Mouse (Mus musculus) cerebellum, adult 11 months (tissue): Measurements from ENCODE around the gene Tm6sf1.
"Not testable (repeated sequence)": the region's sequence is repeated elsewhere in the genome, so short reads cannot be mapped to it uniquely, and the experiment has no call there.

Experiments
- DNase-seq: peaks from one replicate; pipeline ENCODE4 v3.0.0; 2022

Gene Tm6sf1

DNA sequence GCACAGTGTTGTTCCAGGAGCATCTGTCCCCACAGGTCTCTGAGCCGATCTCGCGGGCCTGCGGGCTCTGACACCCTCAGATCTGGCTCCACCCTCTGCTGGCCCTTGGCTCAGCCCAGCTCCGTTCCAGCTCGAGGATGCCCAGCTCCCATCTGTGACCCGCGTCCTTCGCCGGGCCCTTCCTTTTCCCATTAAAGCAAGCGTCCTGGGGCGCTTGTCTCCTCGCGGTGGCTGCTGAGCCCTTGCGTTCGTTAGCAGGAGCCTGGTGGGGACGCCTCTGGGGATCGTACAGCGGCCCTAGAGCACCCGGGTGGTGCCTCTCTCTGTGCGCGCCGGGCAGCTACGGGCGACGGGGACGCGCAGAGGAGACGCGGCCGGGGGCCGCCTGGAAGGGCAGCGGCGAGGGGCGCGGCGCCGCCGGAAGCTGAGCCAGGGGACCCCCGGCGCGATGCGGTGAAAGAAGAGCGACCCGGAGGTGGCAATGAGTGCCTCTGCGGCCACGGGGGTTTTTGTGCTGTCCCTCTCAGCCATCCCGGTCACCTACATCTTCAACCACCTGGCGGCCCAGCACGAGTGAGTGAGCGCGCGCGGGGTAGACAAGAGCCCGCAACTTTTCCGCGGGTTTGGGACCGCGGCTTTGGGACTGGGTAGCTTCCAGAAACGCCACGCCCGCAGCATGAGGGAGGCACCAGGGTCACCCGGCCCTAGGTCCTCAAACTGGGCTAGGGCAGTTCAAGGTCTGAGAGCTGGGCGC is at the start of gene Tm6sf1:
Gene Tm6sf1, plus strand, starts transcription at position 34 of the 754 bp plus-strand sequence.
- DNase-seq, result no peak

DNA sequence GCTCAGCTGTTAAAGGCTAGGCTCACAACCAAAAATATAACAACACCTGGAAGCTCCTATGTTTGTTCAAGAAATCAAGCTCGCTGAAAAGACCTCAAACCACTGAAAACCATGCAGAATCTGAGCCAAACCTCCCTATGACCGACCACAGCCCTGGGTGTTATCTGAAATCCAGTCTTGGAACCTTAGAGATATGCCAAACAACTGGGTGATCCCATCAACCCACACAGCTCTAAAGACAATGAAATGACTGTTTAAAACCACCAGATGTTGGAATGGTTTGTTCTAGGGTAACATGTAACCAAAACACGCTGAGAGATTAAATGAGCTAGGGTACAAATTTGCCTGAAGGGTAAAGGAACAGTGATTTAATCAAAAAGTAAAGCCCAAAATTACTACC is 33.9 kb upstream of the Tm6sf1 start:
- DNase-seq, result no peak

DNA sequence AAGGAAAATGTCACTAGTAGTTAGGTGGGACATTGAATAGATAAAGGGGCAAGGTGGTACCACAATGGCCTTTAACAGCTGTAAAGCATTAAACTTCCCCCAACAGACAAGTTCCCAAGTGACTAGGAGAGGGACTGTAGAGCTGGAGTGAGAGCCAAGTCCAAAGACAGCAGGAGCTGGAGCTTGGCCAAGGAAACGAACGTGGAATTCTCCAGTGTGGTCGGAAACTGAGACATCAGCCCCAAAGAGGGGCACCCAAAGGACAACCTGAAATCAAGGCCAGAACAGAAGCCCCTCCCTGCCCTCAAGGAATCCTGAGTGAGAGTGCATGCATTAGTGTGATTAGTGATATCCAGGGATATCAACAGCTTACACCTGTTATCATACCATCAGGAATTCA is 33.4 kb upstream of the Tm6sf1 start:
- no peak for DNase-seq

DNA sequence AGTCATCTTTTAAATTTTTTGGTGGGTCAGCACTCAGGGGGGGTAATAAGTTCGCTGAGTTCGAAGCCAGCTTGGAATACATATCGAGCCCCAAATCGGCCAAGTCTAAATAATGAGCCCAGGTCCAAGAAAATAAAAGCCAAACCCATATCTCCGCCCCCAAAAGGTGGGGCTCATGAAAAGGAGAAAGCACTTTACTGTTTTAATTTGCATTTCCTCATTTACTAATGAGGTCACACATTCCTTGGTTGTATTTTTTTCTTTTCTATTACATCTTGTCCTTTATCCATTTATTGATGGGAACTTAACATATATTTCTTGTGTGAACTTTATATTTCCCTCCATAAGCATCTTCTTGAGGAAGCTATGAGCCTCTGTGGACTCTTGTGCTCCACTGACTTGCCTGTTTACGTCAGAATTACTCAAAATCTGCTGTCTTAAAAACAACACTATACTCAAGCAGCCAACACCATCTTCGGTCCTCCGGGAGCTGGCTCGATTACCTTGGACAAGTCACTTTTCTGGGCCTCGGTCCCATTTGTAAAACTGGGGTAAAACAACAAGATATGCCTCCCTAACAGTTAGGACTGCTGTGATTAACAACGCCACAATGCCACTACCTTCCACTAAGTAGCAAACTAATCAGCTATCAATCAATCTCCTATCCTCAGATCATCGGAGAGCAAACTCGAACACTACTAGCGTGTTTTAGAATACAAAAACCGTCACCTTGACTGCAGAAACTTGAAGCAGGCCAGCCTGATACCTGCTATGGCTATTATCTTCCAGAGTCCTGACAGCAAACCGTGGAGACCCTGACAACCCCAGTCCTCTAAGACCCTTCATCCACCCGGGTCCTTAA is 30.8 kb upstream of the Tm6sf1 start:
- no peak for DNase-seq

DNA sequence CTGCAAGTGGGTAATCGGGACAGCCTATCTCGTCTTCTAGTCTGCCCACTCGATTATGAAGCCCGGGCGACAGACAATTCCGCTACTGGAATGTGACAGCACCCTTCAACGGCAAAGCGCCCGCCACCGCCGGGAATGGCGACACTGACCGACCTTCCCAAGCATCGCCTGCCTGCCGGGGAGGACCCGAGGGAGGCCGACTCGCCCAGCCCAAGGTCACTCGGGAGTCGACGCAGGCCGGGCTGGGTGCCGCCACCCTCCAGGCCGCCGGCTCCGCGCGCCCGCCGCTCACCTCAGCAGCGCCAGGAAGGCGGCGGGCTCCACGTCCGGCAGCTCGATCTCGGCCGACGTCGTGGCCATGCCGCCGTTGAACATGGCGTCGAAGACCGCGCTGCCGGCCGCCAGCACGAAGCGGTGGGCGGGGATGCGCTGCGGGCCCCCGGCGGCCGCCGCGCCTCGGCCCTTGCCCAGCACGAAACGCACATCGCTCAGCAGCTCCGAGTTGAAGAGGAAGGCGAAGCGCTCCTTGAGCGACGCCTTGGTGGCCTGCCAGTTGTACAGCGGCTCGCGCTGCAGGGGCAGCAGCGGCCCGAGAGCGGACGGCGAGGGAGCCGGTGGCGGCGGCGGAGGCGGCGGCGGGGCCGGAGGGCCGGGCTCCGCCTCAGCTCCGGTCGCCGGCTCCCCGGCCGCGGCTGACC is 30.0 kb upstream of the Tm6sf1 start:
- peak; percentile 54 for DNase-seq

DNA sequence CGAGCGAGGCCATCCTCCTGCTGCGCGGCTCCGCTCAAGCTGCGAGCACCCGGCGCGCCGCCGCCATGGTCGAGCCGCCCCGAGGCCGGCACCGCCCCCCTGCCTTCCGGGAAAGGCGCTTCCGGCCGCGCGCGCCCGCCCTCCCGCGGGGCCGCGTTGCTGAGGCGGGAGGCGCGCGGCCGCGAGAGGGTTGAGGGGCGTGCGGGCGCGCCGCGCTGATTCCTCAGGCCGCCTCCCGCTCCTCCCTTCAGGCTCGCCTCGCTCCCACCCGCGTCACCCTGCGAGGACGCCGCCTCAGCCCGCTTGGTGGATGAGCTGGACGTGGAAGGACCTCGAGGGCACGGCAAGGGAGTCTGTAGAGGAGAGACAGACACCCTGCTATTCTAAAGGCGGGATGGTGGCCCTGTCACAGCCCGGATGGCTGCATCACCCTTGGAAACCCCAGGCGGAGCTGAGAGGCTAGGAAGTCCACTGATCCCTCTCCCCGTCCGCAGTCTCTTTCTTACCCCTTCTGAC is 29.4 kb upstream of the Tm6sf1 start, which contains the start of gene Btbd1:
Gene Btbd1, minus strand, starts transcription at position 53 of the 516 bp plus-strand sequence.
- no peak for DNase-seq

DNA sequence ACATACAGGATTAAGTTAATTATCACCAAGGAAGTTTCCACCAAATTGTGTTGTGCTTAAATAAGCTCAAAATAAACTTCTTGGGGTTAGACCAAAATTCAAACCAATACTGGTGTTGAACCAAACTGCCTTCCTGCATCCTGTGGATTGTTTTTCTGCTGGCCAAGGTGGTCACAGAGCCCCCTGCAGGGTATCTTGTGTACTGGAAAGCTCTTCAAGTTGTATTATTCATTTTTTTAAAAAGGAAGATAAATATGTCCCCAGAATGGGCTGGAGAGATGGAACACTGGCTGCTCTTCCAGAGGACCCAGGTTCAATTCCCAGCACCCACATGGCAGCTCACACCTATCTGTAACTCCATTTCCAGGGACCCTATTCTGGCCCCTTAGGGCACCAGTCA is 24.0 kb upstream of the Tm6sf1 start:
- DNase-seq, result no peak

DNA sequence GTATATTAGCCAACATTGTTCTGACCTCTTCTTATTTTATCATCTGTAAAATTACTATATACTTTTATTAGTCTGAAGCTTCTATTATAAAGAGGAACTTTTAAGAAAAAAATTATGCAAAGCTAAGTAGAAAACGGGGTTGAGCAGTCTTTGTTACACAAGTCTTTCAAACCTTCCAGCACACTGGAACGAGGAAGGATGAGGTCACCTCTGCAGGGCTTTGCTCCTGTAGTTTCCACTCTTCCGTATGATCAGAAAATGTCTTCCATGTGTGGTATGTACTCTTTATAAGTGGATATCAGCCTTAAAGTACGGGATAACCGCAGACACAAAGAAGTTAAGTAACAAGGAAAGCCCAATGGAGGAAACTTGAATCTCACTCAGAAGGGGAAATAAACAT is 23.4 kb upstream of the Tm6sf1 start:
- DNase-seq, result no peak

DNA sequence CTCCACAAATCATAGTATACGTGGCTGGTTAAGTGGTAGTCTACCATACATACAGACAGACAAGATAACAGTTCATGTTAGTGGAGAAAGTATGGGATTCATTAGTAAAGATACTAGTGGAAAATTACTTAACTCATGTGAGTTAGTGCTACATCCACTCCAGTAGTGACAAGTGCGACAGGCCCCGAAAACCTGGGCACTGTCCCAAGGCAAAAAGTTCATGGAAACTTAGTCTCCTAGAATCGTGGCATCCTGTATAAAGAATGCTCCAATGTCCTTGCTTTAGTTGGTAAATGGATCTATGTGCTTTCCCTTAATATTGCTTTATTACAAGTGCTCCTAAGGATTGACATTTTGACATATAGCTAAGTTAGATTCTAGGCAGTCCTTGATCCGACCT is 21.0 kb upstream of the Tm6sf1 start:
- DNase-seq, result not testable (repeated sequence)

DNA sequence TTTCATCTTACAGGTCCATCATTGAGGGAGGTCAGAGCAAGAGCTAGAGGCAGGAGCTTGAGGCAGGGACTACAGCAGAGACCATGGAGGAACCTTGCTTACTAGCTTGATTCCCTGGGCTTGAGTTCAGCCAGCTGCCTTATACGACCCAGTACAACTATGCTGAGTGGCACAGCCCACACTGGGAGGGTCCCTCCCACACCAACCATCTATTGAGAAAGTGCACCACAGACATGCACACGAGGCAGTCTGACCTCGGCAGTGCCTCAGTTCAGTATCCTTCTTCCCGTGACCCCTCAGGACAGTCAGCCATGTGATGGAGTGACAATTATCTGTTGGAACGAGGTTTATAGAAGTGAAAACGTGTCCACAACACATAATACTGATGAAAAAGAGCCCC is 19.1 kb upstream of the Tm6sf1 start:
- DNase-seq, result no peak

DNA sequence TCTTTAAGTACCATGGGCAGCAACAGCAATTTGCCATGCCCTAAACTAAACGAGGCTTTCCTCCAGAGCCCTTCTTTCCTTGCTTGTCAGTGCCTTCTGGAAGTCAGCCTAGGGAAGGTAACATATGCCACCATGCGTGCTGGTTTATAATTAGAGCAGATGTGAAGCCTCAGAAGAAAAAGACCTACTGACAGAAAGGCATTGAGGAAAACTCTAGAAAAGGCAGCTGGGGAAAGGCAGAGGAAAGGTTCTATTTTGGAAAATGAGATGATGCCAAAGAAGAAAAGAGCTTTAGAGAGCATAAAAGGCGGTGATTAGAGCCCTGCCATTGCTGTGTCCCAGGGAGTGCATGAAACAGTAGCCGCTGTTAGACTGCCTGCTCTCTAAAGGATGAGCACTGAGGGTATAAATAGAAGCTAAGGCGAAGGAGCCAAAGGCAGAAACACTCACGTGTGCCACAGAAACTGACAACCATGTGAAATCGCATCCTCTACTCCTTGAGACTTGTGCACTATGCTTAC is 18.1 kb upstream of the Tm6sf1 start:
- DNase-seq, result no peak

DNA sequence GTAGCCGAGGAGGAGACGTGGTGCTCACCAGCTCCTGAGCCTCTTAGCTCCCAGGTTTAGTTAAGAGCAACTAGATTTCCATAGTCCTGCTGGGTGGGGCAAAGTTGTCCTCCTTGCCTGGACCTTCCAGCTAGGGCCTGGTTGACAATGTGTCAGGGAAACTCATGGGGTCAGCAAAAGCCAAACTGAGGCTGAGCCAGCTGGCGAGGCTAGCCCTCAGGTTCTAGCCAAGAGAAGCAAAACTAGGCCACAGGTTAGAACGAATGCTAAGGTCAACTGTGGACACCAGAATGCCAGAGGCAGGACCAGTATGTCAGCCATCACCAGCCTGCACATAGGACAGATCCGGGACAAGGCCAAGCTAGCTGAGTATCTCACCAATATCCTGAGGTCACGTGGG is 17.4 kb upstream of the Tm6sf1 start:
- DNase-seq, result no peak

DNA sequence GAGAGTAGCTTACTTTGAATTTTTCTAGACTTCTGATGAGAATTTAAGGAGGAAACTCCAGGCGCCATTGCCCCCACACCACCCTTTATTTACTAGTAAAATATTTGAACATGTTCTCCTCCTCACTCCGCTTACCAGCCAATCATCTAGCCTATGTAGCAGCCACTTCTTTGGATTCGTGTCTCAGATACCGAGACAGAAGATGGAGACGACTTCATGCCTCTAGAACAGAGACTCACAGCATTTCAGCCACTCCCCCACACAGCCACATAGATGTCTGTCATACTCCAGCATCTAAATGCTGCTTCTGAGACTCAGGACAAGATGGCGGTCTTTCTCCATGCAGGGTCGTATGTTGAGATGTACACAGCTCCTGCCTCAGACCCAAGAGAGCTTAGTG is 16.7 kb upstream of the Tm6sf1 start:
- DNase-seq, result no peak

DNA sequence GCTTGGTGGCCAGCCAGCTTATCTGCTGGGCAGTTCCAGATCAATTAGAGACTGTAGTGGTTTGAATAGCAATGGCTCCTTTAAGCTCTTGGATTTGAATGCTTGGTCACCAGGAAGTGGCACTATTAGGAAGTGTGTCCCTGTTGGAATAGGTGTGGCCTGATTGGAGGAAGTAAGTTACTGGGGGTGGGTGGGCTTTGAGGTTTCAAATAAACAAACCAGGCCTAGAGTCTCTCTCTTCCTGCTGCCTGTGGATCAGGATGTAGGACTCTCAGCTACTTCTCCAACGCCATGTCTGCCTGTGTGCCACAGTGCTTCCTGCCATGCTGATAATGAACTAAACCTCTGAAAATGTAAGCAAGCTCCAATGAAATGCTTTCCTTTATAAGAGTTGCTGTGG is 15.8 kb upstream of the Tm6sf1 start:
- no peak for DNase-seq

DNA sequence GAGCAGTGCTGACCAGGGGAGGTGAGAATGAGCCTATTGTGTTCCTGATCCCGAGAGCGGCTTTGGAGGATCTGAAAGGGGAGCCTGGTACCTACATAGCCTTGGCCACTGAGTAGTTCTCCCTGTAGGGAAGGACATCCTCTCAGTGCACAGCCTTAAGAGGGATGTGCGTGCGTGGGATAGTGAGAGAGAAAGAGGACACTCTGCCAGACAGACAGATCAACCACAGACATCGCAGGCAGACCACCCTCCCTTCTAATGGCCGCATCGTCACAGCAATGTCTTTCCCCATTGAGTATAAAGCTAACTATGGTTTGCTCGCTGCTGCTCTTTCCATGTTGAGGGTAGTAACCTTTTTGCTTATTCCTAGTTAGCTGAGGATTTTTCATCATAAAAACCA is 14.9 kb upstream of the Tm6sf1 start:
- no peak for DNase-seq

DNA sequence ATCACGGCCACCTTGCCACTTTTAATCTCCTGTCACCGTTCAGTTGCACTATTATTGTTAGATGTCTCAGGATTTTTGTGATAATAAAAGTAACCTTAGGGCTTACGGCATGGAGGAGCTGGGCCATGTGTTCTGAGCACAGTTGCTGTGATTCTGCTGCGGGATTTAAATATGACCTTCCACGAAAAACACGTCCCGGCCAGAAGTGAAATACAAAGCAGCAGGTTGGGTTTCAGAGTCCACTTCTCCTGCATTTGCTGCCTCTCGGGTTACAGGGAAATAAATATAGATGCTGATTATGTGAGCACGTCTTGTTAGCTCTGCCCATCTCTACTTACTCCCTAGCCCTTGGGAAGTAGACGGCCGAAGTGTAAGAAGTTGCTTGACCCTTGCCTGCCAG is 14.0 kb upstream of the Tm6sf1 start:
- DNase-seq, result no peak

DNA sequence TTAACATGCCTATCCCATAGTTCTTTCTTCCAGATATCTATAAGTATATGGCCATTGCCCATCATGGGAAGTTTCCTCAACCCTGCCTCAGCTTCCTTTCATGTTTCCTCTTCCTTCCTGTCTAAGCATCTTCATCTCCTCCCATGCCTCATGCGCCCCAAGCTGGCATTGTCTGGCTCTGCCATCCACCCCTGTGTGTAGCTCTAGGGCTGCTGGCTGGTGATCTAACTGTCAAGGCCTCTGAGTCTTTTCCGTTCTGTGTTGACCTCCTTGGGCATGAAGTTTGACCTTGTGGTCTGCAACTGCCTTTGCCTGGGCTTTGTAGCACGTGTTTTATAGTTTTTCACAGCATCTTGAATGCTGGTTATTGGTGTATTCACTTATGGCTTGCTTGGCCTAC is 13.5 kb upstream of the Tm6sf1 start:
- DNase-seq, result no peak

DNA sequence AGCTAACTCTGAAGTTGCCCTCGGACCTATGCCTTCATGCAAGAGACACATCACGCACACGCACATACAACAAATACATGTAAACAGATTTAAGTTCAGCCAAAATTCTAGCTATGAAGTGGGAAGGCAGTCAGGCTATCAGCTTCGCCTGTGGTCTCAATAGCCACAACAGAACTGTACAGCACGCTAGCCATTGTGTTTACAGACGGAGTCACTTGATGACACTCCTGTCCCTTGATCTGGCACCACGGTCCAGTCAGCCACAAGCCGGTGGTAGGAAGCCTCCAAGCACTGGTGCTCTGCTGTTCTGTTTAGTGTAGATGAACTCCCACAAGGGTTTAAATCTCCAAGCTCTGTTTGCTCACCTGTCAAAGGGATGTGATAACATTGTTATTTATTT is 12.8 kb upstream of the Tm6sf1 start:
- no peak for DNase-seq

DNA sequence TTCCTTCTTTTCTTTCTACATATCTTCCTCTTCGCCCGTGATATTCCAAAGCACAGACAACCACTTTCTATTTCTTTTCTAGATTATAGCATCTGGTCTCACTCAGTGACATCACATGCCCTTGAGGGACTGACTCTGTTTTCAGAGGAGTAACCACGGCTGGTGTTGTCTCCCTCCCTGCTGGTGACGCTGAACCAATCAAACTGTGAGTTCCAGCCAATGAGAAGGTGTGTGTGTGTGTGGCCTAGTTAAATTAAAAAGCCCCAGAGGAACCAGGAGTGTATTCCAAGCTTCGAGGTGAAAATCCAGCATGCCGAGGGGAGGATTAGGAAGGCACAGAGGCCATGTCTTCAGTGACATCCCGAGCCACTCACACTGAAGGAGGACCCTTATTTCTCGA is 11.8 kb upstream of the Tm6sf1 start:
- DNase-seq, result no peak

DNA sequence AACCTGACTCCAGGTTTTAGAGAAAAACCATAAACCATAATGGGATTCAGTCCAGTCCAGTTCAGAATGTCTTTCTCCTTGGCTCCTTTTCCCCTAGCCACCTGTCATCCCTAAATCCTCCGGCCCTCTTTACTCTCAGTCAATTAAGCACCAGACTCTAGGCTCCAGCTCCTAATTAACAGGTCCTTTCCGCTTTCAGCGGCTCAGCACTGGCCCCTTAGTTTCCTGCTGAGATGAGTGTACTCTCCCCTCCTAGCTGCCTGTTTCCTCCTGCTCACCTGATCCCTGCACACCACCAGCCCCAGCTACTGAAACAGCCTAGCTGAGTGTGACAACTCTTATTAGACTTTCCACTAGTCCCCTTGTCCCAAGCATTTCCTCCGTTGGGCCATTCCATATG is 11.0 kb upstream of the Tm6sf1 start:
- no peak for DNase-seq

DNA sequence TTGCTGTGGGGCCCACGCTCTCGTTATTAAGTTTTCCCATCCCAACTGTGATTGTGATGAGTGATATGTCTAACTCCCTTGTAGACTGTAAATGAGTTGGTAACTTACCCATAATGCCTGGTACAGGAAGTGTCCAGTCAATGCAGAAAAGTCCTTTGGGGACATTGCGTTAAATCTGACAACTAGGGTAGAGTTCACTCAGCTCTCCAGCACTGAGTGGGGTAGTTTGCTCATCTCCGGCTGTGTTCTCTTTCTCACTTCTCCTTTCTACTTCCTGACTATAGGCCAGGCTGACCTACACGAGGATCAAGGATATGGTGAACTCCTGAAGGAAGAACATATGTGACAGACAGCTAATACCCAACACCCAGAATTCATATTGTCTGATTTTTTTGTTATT is 9.6 kb upstream of the Tm6sf1 start:
- DNase-seq, result no peak

DNA sequence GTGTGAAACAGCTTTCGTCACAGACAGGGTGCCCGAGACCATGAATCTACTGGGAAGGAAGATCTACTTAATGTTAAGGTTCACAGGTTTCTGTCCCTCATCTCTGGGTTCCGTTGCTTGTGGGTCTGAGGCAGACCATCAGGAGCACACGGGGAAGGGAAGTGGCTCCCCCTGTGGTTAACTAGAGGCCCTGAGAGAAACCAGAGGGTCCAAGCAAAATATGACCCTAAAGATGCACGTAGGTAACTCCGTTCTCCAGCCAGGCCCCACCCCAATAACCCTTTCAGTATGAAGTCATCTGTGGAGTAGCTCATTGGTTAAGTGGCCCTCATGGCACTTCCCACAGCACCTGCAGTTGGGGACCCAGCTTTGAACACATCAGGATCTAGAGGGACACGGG is 9.2 kb upstream of the Tm6sf1 start:
- no peak for DNase-seq

DNA sequence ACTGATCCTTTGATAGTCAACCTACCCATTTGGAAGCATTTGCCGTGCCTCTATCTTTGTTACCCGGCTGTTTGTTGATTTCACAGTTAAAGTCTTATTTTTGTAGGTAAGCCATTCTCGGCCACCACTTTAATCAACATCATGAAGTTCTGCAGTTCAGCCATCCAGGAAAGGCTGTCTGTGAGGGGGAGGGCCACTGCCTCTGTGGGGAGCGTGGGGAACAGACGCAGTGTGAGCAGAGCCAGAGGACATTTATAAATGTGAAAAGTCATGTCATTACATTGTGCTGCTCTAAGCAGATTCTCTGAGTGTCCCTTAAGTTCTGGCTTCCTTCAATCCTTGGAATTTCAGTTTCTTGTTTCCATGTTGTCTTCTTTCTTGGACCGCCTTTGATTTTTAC is 8.6 kb upstream of the Tm6sf1 start:
- DNase-seq, result no peak
